Mouse (Mus musculus): ENCODE data around the gene Rer1.

Rer1 gene

GRCm38 (mm10) chr4:155074418-155074817 is 11.8 kb downstream of the Rer1 start:
- no peak for DNase-seq (ENCODE audit: low spot score in 2 of 2)

GRCm38 (mm10) chr4:155070921-155071320 is 15.3 kb downstream of the Rer1 start:
- DNase-seq (ENCODE audit: low spot score in 2 of 2), result no peak

DNA sequence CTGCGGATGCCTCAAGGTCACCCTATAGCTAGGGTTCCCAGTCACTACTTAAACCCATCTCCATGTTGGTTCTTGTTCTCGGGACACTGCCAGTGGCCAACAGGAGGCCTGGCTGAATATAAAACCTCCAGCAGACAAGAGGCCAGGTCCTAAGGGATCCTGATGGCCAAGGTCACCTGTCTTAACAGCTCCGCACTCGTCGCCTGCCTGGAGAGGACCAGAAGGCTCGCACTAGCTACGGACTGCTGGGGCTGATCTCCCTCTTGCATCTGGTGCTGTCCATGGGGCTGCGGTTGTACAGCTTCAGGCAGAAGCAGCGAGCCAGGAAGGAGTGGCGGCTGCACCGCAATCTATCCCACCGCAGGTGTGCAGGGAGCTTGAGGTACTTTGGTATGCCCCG is 16.0 kb downstream of the Rer1 start:
- no peak for DNase-seq (ENCODE audit: low spot score in 2 of 2)

GRCm38 (mm10) chr4:155069191-155069590 is 17.0 kb downstream of the Rer1 start:
- no peak for DNase-seq (ENCODE audit: low spot score in 2 of 2)

GRCm38 (mm10) chr4:155068357-155068972 is 17.7 kb downstream of the Rer1 start:
- DNase-seq (ENCODE audit: low spot score in 2 of 2), result no peak

DNA sequence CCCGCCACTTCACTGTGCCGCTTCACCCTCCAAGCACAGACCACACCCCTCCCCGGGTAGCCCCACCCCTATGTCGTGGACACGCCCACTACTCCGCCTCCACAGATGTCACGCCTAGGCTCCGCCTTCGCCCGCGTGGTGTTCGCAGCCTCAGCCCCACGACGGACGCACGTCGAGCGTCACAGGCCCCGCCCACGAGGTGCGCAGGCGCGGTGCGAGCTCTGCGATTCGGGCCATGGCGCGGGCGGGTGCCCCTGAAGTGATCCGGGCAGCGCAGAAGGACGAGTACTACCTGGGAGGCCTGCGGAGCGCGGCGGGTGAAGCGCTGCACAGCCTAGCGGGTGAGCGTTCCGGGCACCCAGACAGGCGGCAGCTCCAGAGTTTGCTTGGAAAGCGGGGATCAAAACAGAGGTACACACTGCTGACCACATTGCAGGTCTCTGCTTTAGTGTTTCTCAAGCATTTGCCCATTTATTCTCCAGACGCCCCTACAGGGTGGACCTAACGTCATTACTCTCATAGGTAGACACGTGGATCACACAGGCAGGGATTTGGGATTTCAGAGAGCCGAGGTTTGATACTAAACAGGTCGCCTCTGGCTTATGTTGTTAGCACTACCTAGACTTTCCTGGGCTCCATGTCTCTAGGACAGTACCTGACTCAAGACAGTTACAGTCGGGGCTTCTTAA is 19.2 kb downstream of the Rer1 start, which contains the start of gene Pex10:
Gene Pex10 (plus strand): TSS at position 183 of the 689 bp plus-strand sequence.
- peak; percentile 94 to 95 for DNase-seq (ENCODE audit: low spot score in 2 of 2)

GRCm38 (mm10) chr4:155065970-155066833 is 20.0 kb downstream of the Rer1 start:
- peak; percentile 75 to 82 for DNase-seq (ENCODE audit: low spot score in 2 of 2)

GRCm38 (mm10) chr4:155064474-155064873 is 21.7 kb downstream of the Rer1 start:
- no peak for DNase-seq (ENCODE audit: low spot score in 2 of 2)

DNA sequence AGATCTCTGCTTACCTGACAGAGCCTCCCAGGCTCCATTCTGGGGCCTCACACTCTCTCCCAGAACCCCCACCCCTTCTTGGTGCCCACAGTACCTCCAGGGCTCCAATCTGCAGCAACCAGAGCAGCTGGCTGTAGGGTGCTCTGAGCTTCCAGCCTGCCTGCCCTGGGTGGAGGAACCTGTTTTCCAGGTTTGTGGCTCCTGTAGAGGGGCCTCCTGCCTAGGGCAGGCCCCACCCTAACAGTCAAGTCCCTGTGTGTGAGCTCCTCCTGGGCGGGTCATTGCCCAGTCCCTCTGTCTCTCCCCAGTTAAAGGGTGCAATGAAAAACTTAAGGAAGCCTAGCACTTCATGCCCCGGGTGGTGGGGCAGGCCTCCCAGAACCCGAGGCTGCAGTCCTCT is 22.3 kb downstream of the Rer1 start:
- peak in 1 of 2 experiments; percentile 76 for DNase-seq (ENCODE audit: low spot score in 2 of 2)

GRCm38 (mm10) chr4:155058325-155058724 is 27.9 kb downstream of the Rer1 start:
- peak in 1 of 2 experiments; percentile 78 for DNase-seq (ENCODE audit: low spot score in 2 of 2)

- DNase-seq (ENCODE audit: low spot score in 2 of 2), result peak in 1 of 2 experiments; percentile 71
Observed at GRCm38 (mm10) chr4:155056724-155057123, 29.5 kb downstream of the Rer1 start, which contains the start of gene Plch2. TSS of gene Plch2 (minus strand) at chr4:155056784.

- no peak for DNase-seq (ENCODE audit: low spot score in 2 of 2)
Observed at GRCm38 (mm10) chr4:155050116-155050515, 36.1 kb downstream of the Rer1 start.

DNA sequence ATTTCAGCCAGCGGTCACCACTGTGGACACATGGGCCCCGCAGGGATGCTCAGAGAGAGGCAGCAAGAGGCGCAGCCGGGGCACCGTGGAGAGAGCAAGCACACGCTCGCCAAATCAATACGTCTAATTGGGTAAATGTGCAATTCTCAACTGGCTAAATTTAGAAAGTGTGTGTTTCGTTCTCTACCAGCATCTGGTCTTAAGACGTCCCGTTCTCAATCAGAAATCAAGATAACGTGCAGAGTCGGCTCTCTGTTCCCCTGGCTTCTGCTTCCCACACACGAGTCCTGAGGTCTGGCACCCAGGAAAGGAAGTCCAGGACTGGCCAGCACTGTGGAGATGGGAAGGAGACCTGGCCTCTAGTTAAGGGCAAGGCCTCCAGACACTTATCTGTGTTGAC is 39.5 kb downstream of the Rer1 start:
- no peak for DNase-seq (ENCODE audit: low spot score in 2 of 2)

DNA sequence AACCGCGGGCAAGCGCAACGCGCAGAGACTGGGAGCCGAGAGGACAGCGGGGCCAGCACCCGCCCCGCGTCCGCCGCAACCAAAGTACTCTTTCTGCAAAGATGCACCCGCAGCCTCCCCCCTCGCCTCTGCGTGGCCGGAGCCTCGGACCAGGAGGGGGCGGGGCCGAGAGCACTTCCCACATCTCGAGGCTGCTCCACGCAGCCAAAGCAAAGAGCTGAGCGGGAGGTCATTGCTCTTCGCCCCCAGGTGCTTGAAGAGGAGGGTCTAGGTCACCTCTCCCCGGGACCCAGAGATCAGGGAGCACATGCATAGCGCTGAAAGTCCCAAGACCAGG is 42.9 kb downstream of the Rer1 start:
- DNase-seq (ENCODE audit: low spot score in 2 of 2), result no peak

GRCm38 (mm10) chr4:155042606-155043288 is 43.4 kb downstream of the Rer1 start:
- no peak for DNase-seq (ENCODE audit: low spot score in 2 of 2)

DNA sequence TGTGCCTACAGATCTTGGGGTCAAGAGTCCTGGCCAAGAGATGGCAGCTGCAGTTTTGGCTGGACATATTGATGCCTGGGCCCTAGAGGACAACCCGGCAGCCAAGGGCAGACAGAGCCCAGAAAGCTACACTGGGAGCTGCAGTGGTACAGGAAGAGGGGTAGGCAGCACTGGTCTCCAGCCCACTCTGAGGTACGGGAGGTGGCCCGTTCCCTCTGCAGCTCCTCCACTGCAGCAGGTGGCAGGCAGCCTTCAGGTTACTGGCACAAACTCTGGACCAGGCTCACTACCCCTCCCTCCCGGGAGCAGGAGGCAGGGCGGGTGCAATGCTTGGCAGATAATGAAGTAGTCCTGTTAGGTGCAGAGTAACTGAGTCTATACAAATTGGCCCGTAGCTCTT is 45.5 kb downstream of the Rer1 start:
- no peak for DNase-seq (ENCODE audit: low spot score in 2 of 2)

DNA sequence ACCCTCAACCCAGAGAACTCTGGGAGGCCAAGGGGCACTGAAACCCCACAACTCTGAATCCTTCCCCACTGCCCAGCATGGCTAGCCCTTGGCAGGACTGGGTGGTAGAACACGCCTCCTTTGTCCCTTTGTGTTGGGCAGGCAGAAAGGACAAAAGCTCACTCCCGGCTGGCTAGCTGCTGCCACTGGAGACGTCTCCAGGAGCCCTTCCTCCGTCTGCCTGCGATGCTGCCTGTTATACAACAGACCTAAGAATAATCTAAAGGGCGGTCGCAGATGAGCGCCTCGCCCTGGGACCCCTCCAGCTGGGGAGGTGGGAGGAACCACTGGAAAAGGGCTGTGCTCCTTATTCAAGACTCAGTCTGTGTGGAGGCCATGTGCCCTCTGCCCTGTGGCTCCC is 46.0 kb downstream of the Rer1 start:
- DNase-seq (ENCODE audit: low spot score in 2 of 2), result no peak

- DNase-seq (ENCODE audit: low spot score in 2 of 2), result no peak
Observed at GRCm38 (mm10) chr4:155034787-155035186, 51.4 kb downstream of the Rer1 start.

- DNase-seq (ENCODE audit: low spot score in 2 of 2), result no peak
Observed at GRCm38 (mm10) chr4:155034202-155034601, 52.0 kb downstream of the Rer1 start.

DNA sequence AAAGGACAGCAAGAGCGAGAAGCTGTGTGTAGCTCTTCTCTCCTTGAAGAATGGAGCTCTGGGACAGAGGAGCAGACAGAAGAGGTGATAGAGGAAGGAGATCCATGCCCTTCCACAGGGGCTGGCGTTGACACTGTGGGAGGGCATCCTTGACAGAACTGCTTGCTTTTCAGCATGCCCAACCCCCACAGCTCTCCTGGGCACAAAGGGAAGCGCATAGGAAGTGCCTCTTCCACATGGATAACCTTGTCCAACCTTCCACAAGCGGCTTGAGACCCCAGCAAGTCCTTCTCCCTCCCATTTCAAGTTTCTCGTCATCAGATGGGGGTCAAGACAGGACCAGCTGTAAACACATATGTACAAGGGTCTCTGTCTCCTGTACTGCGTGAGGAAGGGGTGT is 53.1 kb downstream of the Rer1 start:
- no peak for DNase-seq (ENCODE audit: low spot score in 2 of 2)

- no peak for DNase-seq (ENCODE audit: low spot score in 2 of 2)
Observed at GRCm38 (mm10) chr4:155024170-155025010, 61.8 kb downstream of the Rer1 start.
